Mouse (Mus musculus) testis, postnatal 10 days (tissue): ENCODE data around the gene Ptx4.
"Not testable (repeated sequence)": the region's sequence is repeated elsewhere in the genome, so short reads cannot be mapped to it uniquely, and the experiment has no call there.

Experiments
- DNase-seq: peaks from one replicate; pipeline ENCODE4 v3.0.0; 2021; ENCODE audit warnings: low spot score

The Ptx4 gene

DNA sequence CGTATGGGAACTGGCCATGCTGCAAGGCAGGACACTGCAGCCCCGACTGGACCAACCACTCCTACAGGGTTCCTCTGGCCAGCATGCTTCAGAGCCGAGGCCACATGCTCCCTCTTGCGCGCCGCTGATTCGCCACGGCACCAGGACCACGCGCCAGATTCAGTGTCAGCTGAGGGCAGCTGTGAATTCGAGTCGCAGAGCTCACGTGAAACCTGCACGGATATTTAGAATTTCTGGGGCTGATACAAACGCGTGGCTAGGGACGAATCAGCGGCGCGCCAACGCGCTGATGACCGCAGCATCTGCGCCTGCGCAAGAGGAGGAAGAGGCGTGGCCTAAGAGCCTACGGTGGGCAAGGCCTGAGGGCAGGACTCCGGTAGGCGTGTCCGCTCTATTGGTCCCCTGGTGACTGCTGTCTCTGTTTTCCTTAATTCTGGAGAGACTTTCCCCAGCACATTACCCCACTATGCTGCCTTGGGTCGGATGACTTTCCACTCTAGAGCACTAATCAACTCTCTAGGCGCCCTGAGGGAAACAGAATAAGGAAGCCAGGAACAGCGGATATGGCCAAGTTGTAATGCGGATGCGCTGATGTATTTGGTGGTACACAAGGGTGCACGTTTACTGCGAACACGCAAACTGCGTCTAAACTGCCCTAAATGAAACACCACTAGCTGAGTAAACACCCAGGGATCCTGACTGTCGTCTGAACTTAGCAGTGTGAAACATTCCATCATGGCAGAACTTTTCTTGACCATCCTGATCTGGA, 4.7 kb upstream of the Ptx4 start, which contains the start of gene Telo2:
Gene Telo2, minus strand, starts transcription at position 304 of the 769 bp plus-strand sequence.
- DNase-seq = peak; percentile 98

DNA sequence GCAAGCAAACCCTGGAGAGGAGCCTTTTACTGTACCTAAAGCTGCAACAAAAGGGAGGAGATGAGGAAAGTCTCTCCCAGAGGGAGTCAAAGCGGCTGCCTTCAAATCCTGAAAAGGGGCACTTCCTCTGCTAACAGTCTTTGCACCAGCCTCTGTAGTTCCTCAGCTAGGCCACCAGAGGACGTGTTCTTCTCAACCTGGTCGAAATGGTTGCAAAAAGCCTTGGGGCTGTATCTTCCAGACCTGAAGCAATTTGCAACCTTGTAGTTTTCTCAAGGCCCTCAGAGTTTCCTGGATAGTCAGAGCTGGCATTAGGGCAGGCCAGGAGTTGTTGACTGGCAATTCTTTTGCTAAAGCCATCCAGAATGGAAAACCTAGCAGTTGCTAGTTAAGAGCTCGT, 3.3 kb upstream of the Ptx4 start:
- DNase-seq = peak; percentile 69

DNA sequence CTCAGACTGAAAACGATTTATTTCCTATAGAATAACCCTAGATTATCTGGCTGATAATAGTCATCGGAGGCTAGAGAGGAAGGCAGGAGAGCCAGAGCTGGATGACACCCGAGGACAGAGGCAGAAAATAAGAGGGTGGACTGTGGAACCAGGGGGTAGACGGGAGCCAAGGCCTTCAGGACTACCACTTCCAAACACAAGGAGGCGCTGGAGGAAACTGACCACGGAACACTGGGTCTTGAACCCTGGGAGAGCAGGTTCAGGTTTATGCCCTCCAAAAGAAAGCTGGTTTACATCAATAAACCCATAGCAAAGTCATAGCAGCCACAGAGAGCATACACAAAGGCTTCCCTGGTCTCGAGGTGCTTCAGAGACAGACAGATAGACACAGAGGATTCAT, 3.4 kb downstream of the Ptx4 start:
- DNase-seq = no peak

DNA sequence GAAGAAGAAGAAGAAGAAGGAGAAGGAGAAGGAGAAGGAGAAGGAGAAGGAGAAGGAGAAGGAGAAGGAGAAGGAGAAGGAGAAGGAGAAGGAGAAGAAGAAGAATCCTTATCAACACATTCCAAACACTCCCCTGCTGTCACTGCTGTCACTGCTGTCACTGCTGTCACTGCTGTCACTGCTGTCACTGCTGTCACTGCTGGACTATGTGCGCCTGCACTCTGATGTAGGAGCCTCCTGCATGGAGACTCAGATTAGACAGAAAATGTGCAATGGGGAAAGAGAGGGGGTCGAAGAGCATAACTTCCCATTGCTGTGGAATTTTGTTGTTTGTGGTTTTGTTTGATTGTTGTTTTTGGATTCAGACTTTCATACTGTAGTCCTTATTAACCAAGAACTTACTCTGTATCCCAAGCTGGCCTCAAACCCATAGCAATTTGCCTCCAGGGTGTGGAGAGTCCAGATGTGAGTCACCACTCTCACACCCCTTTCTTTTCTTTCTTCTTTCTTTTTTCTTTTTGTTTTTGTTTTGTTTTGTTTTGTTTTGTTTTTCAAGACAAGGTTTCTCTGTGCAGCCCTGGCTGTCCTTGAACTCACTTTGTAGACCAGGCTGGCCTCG, 5.0 kb downstream of the Ptx4 start:
- DNase-seq = not testable (repeated sequence)

DNA sequence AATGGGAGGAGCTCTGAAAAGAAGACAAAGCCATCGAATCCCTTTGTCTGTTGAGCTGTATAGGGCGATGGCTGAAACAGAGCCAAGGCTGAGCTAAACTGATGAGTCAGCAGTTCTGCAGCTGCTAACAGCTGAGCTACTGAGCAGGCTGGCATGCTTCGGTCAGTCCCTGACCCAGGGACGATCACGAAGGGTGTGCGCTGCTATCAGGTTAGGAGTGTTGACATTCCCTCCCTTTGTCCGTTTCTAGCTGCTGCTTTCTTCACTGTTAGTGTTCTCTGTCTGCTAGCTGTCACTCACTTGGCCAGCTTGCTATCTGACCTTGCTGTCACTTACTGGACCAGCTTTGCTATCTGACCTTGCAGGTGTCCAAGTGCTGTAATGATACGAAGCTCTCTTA, 6.5 kb downstream of the Ptx4 start:
- DNase-seq = no peak

DNA sequence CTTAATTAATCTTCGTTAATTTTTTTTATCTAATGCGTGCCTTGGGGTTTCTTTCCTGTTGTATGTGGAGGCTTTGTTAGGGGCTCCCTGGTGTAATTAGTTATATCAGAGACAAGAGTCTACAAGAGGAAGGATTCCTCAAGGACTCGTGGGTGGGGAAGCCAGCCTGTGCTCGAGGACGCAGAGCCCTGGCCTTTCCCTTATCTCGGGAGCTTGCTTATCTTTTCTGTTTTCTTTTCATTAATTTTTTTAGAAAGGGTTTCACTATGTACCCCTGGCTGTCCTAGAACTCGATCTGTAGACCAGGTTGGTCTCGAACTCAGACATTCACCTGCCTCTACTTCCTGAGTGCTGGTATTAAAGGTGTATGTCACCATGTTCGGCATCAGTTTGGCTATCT, 7.1 kb downstream of the Ptx4 start:
- no peak for DNase-seq

DNA sequence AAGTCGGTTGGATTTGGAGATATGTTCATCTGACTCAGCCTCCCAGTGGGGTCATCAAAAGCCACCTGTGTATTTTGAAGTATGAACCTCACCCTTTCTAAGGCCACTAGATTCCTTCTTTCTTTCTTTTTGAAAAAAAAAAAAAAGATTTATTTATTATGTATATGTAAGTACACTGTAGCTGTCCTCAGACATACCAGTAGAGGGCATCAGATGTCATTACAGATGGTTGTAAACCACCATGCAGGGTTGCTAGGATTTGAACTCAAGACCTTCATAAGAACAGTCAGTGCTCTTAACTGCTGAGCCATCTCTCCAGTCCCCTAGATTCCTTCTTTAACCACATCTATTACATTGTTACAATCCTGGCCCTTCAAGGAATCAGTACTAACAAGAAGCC, 9.5 kb downstream of the Ptx4 start:
- no peak for DNase-seq

DNA sequence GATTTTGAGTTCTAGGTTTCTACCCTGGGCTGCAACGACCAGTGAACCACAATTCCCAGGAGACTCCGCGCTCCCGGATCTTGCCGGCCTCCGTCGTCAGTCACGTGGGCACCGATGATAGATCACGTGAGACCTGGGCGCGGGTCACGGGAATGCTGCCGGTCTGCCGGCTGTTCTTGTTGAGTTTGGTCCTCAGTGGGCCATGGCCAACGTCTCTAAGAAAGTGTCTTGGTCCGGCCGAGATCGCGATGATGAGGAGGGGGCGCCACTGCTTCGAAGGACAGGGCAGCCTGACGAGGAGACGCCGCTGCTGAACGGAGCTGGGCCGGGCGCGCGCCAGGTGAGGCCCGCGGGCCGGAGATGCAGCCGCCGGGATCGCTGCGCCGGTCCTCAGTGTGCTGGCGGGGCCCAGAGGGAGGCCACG, 12.7 kb downstream of the Ptx4 start, which contains the start of gene Clcn7:
Gene Clcn7, plus strand, starts transcription at position 117 of the 424 bp plus-strand sequence.
- peak; percentile 95 for DNase-seq

DNA sequence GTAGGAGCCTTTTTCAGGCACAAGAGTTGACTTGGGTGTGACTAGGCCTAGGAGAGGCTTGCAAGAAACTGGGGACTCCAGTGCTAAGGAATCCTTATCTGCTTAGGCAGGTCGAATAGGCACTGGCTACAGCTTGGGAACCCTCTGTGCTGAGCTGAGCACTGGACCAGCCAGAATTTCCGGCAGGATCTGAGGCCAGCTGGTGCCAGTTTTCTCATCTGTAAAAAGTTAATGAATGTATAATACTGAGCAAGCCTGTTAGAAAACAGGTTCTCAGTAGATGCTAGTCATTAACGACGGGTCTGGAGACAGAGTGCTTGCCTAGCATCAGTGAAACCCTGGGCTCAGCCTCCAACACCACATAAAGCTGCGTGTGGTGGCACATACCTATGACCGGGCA, 15.1 kb downstream of the Ptx4 start:
- no peak for DNase-seq

DNA sequence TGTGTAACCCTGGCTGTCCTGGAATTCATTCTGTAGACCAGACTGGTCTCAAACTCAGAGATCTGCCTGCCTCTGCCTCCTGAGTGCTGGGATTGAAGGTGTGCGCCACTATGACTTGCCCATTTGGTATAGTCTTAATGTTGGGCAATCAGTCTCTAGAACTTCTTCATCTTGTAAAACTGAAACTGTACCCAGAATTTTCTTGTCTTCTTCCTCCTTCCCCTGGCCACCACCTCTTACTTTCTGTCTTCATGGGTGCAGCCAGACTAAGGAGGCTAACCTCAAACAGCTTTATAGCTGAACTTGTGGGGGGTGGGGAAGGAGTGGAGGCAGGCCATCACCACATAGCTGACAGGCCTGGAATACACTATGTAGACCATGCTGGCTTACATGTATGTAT, 18.2 kb downstream of the Ptx4 start:
- no peak for DNase-seq

DNA sequence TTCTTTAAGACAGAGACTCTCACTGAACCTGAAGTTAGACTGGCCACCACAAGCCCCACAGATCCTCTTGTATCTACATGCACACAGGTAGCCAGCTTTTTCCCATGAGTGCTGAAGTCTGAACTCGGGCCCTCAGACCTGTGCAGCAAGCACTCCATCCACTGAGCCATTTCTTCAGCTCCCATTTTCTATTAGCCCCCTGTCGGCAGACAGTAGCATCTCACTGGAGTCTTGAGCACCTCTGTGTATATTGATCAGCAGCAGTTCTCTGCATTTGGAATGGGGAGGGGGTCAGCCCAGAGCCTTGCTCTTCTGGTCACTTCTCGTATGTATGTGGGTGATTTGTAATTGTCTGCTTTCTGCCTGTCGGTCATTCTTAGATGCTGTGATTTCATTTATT, 19.4 kb downstream of the Ptx4 start:
- no peak for DNase-seq

DNA sequence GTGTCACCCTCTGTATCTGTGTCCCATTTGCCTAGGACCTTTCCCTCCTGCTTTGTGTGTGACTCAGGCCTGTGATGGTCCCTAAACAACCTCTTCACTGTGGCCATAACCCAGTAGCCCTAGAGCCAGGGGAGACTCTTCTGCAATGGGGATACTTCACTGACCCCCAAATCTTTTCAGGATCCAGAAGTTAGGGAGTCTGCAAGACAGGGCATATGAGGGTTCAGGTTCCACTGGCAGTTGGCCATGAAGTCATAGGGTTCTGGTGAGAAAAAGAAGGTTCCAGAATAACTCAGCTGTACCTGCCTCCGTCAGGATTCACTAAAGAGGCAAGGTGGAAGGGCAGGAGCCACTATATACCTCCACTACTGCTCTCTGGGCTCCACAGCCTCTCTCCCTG, 41.6 kb downstream of the Ptx4 start, which contains the start of gene Ccdc154:
Gene Ccdc154, plus strand, starts transcription at position 301 of the 400 bp plus-strand sequence.
- DNase-seq = no peak

DNA sequence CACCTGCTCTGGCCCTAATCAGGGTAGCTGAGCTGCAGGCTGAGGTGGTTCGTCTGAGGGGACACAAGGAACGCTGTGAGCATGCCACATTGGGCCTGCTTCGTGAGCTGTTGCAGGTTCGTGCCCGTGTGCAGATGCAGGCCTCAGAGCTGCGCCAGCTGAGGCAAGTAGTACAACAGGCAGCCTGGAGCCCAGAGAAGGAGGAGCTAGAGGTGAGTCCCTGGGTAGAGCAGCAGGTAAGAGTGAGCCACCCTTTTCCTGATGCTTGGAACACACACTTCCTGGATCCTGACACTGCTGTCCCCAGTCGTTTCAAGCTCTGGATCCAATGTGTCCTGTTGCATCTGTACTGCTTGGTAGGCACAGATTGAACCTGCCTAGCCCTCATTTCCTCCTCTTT, 42.8 kb downstream of the Ptx4 start:
- no peak for DNase-seq

DNA sequence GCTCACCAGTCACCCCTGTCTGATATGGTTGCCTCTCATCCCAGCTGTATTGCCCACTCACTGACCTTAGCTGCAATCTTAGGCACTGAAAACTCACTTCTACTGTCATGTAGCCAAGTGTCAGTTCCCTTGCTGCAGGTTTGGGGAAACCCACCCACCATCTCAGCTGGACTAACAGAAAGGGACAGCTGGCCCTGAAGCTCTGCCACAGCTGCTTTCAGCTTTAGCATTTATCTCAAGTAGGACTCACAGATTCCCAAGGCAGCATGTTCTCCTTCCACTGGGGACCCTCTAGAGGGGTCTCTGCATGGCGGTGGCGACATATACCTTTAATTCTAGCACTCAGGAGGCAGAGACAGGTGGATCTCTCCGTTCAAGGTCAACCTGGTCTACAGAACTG, 44.2 kb downstream of the Ptx4 start:
- no peak for DNase-seq

DNA sequence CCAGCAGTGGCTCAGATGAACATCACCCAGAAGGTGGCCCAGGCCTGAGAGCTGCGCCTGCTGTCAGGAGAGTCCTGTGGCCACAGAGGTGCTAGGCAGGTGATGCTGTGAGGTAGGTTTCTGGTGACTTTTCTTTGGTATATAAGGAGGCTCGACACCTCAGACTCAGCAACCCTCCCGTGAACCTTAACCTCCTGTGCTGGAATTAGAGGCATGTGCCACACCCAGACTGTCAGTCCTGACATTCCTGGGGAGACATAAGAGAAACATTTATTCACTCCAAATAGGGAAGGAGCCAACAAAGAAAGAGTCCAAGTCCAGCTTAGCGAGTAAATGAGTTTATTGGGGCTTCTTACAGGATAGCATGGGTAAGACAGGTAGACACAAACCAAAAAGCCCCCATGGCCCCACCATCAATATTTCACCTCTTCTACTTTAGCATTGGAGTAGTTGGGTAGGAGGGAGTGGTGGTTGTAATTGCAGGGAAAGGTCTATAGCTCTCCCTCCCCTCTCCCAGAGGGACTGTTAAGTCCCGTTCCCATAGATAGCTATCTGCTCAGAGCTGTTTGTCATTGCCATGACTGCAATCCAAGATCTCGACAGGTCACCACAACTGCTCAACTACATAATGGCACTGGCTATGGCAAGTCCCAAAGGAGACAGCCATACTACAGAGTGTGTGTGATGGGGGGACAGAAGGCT, 45.6 kb downstream of the Ptx4 start:
- no peak for DNase-seq

DNA sequence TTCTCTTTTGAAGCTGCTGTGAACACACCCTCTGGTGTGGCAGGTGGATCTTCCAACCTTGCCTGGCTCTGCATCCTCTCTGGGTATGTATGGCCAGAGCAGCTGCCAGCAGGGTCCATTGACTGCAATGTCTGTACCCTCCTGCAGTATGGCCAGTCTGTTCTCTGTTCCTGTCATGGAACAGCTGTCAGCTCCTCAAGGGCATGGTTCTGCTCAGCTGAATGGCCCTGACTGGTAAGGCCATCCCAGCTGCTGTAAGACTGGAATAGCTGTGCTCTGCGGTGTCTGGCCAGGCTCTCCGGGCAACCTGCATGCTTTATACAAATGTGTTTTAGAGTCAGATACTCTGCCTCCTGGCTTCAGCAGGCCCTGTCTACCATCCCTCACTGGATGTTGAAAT, 49.1 kb downstream of the Ptx4 start:
- DNase-seq = no peak

DNA sequence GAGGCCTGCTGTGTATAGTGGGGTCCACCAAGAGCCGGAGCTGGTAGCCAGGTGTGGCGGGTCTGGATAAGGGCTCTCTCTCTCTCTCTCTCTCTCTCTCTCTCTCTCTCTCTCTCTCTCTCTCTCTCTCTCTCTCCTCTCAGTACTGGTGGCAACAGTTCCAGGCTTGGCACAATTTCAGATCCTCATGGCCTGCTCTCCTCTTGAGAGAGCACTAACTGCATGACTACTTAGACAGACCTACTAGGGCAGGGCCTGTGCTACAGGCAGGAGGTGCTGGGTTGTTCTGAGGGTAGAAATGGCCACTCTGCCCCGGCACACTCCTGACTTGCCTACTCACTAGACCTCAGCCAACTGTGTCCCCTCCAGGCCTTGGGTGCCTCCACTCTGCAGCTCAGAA, 52.0 kb downstream of the Ptx4 start:
- no peak for DNase-seq
